ENCODE assay signal across 25 mouse cellular contexts in the genomic region with DNA sequence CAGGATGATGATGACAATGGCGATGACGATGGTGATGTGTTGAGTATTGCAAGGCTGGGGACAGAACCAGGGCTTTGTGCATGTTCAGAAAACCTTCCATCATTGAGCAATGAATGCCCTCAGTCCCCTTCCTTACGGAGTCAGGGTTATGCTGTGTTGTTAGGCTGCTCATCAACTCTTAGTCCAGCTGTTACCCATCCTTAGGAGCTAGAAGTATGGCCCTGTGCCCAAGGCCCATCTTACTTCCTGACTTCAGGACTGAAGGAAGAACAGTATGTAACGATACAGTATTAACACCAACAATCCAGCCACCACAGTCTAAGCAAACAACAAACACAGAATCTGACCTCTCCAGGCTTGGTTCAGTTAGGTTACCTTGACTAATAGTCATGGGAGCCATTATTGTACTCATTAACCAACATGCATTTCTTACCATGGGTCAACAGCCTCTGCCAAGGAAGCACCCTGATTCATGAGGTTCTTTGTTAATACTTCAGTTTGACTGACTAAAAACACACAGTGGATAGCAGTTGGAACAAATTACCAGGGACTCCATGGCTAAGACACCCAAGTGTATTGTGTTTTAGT. TPM values are rescaled to one million over a fixed set of nuclear protein-coding genes. Genes with fewer than 3 reads are reported as not detected.
A peak's percentile ranks its signal among the peaks of the same experiment; 100 is the strongest.
DNase-seq lines count a peak whose midpoint lies in the region; ATAC-seq and TF ChIP-seq lines count a peak whose summit lies in the region.
"Had no signal": no experiment of that assay in that cellular context is flagged by ENCODE, and none has a peak within 500 bp of the region (broad histone marks: within the 10 kb centered on the region; RNA-seq: fewer than 3 reads in every experiment).

No protein-coding gene starts in this region.

- no peak overlapping the region for H3K4me2 ChIP-seq in lung, embryonic 14.5 days
- H3K4me2 ChIP-seq in kidney, postnatal 0 days (ENCODE audit: low read length): no peak overlapping the region
- H3K4me2 ChIP-seq: intestine, embryonic 15.5 days; liver, embryonic 15.5 days; midbrain, embryonic 15.5 days; neural tube, embryonic 15.5 days; stomach, embryonic 15.5 days had no signal

- no peaks in the 10 kb centered on the region for H3K27me3 ChIP-seq in lung, embryonic 14.5 days (ENCODE audit: insufficient read depth, low read length)
- H3K27me3 ChIP-seq in kidney, postnatal 0 days (ENCODE audit: insufficient read depth, low read length): no peaks in the 10 kb centered on the region
- H3K27me3 ChIP-seq: intestine, embryonic 15.5 days; liver, embryonic 15.5 days; midbrain, embryonic 15.5 days; neural tube, embryonic 15.5 days; stomach, embryonic 15.5 days had no signal

- no peak; the same call in 1 of the 2 replicates for ATAC-seq in lung, embryonic 14.5 days (ENCODE audit: insufficient read depth)
- no peak for ATAC-seq in kidney, postnatal 0 days (replicated peaks; ENCODE audit: low FRiP score, low read depth)
- ATAC-seq: CD4-positive, CD25-positive, alpha-beta regulatory T cell, adult 4 months; forebrain, postnatal 0 days; hindbrain, postnatal 0 days; intestine, embryonic 15.5 days; midbrain, embryonic 15.5 days had no signal

- DNase-seq in lung, embryonic 14.5 days: peak; percentile 54
- no peak for DNase-seq in lung, adult 18-20 months
- no peak for DNase-seq in kidney, postnatal 0 days (ENCODE audit: low spot score)
- DNase-seq in kidney, postnatal 4 days: peak; percentile 24 to 50
- DNase-seq in lung, postnatal 36 days: peak; percentile 30
- no peak for DNase-seq in cerebellum, adult 18-20 months
- no peak for DNase-seq in heart, adult 9 months (ENCODE audit: low spot score in 2 of 2)
- DNase-seq: adrenal gland, postnatal 36 days; cerebellum, adult 2 months; cerebellum, postnatal 14 days; forebrain, postnatal 0 days; gastrocnemius, postnatal 10 days; heart, postnatal 14 days; liver; retina, postnatal 1 day; right cerebral cortex, postnatal 25 days had no signal

- 78% methylated on average over 4 of the region's 4 CpGs for WGBS in lung, embryonic 14.5 days
- 80% methylated on average over 4 of the region's 4 CpGs for WGBS in kidney, postnatal 0 days

- no peaks in the 10 kb centered on the region for H3K9me3 ChIP-seq in lung, embryonic 14.5 days (ENCODE audit: low read depth, low read length)
- H3K9me3 ChIP-seq in kidney, postnatal 0 days (replicated peaks; ENCODE audit: low read length): no peaks in the 10 kb centered on the region
- H3K9me3 ChIP-seq: intestine, embryonic 15.5 days; liver, embryonic 15.5 days; midbrain, embryonic 15.5 days; neural tube, embryonic 15.5 days; stomach, embryonic 15.5 days had no signal

- no peak overlapping the region for H3K9ac ChIP-seq in lung, embryonic 14.5 days
- no peak overlapping the region for H3K9ac ChIP-seq in kidney, postnatal 0 days (ENCODE audit: low read depth, low read length)
- H3K9ac ChIP-seq: forebrain, postnatal 0 days; intestine, embryonic 15.5 days; liver, embryonic 15.5 days; midbrain, embryonic 15.5 days; neural tube, embryonic 15.5 days; stomach, embryonic 15.5 days had no signal

- H3K4me1 ChIP-seq in lung, embryonic 14.5 days (ENCODE audit: insufficient read depth): no peaks in the 10 kb centered on the region
- H3K4me1 ChIP-seq in kidney, postnatal 0 days (replicated peaks; ENCODE audit: insufficient read depth, low read length): 0 out of 2 replicates have a peak, but pooled peaks cover 3% of the 10 kb centered on the region
- H3K4me1 ChIP-seq: intestine, embryonic 15.5 days; liver, embryonic 15.5 days; midbrain, embryonic 15.5 days; neural tube, embryonic 15.5 days; stomach, embryonic 15.5 days had no signal

- no peaks in the 10 kb centered on the region for H3K36me3 ChIP-seq in lung, embryonic 14.5 days (ENCODE audit: insufficient read depth)
- no peaks in the 10 kb centered on the region for H3K36me3 ChIP-seq in kidney, postnatal 0 days (ENCODE audit: insufficient read depth, low read length)
- H3K36me3 ChIP-seq: intestine, embryonic 15.5 days; liver, embryonic 15.5 days; midbrain, embryonic 15.5 days; neural tube, embryonic 15.5 days; stomach, embryonic 15.5 days had no signal

- no peak overlapping the region for H3K27ac ChIP-seq in lung, embryonic 14.5 days (ENCODE audit: low read depth)
- peak overlapping the region; percentile 31; the same call in 1 of the 2 replicates for H3K27ac ChIP-seq in kidney, postnatal 0 days
- H3K27ac ChIP-seq: hindbrain, postnatal 0 days; intestine, embryonic 15.5 days; liver, embryonic 15.5 days; macrophage; midbrain, embryonic 15.5 days; neural tube, embryonic 15.5 days; stomach, embryonic 15.5 days had no signal

- no peak overlapping the region for H3K4me3 ChIP-seq in lung, embryonic 14.5 days (ENCODE audit: low read depth, low read length)
- no peak overlapping the region for H3K4me3 ChIP-seq in kidney, postnatal 0 days (replicated peaks; ENCODE audit: low read depth, low read length)
- H3K4me3 ChIP-seq: erythroblast, embryonic 14.5 days; intestine, embryonic 15.5 days; liver, embryonic 15.5 days; midbrain, embryonic 15.5 days; neural tube, embryonic 15.5 days; stomach, embryonic 15.5 days had no signal

- no peak for TF ChIP-seq CTCF in lung, embryonic 14.5 days (IDR thresholded peaks at IDR 0.05; ENCODE audit: low read depth)
- TF ChIP-seq CTCF in kidney, postnatal 0 days (IDR thresholded peaks at IDR 0.05; ENCODE audit: low read depth): no peak

RNA-seq across cellular contexts. Expression of gene Bmp6, which starts 42.6 kb away (rescaled TPM):
- polyA plus RNA-seq in lung, embryonic 14.5 days (2014; fragmentation: Nextera tagmentation; extraction: Ambion mirVana): 1.1 and 1.4 TPM in 2 replicates
- polyA plus RNA-seq in kidney, postnatal 0 days (2015; fragmentation: Nextera tagmentation; extraction: Ambion mirVana): 2.7 and 3.1 TPM in 2 replicates
- polyA plus RNA-seq: CD4-positive, CD25-positive, alpha-beta regulatory T cell, adult 4 months; erythroblast, embryonic 14.5 days; macrophage had no signal

Comparison
In these comparisons a context has a peak if more than half of its experiments do, and no peak if none do; other contexts are left out.
1. DNase-seq: peak in lung, embryonic 14.5 days (single experiment), kidney, postnatal 4 days (2 of 2) and lung, postnatal 36 days (single experiment); none in lung, adult 18-20 months (0 of 2), kidney, postnatal 0 days (single experiment), cerebellum, adult 18-20 months (0 of 2) and heart, adult 9 months (0 of 2).